Mouse (Mus musculus) embryonic fibroblast, embryonic 13.5 days (primary cell): Measurements from ENCODE around the gene Itgb1.

Experiments used
- CTCF ChIP-seq: IDR thresholded peaks from 2 replicates; pipeline ENCODE4 v1.5.1; 2011; ENCODE audit warnings: mild to moderate bottlenecking, control low read depth, low read length, moderate library complexity, borderline replicate concordance; ENCODE audit not compliant: insufficient read depth
- POLR2A ChIP-seq: IDR thresholded peaks from 2 replicates; pipeline ENCODE4 v1.6.1; 2011; ENCODE audit warnings: low read depth, mild to moderate bottlenecking, control low read depth, low read length, moderate library complexity

DNA sequence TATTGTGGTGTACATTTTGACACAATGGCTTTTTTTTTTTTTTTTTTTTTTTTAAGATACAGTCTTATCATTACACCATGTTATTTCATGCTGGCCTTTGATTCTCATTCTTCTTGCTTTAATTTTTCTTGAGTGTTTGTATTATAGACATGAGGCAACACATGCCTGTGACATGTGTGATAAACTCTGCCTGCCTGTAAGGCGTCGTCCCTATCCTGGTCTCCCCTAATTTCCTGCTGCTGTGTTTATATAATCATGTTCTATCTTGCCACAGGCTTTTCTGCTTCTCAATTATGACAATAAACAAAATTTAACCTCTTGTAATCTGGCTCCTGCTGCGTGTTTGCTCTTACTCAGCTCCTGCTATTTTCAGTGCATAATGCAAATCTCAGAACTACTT is 12.5 kb downstream of the Itgb1 start:
- TF ChIP-seq CTCF = no peak
- no peak for TF ChIP-seq POLR2A
